Mouse (Mus musculus) olfactory bulb, adult 2 months (tissue): ENCODE data around the gene Lyrm2. TPM values are rescaled to one million over a fixed set of nuclear protein-coding genes. Genes with fewer than 3 reads are reported as not detected.

Experiments used
- H3K27ac ChIP-seq: fragments of 200-500 bp; 2 replicates; pipeline ENCODE4 v1.5.1; 2012; ENCODE audit warnings: low read depth, low read length; ENCODE audit not compliant: insufficient read depth
- H3K4me1 ChIP-seq: fragments of 200-500 bp; 2 replicates; pipeline ENCODE4 v1.6.1; 2012; ENCODE audit warnings: low read length; ENCODE audit not compliant: control insufficient read depth, insufficient read depth
- H3K4me3 ChIP-seq: fragments of 200-500 bp; 2 replicates; pipeline ENCODE4 v1.5.1; 2012; ENCODE audit warnings: mild to moderate bottlenecking, low read depth, low read length, moderate library complexity; ENCODE audit not compliant: insufficient read depth
- CTCF ChIP-seq: fragments of 200-500 bp; IDR thresholded peaks from 2 replicates; pipeline ENCODE4 v1.5.1; 2012; ENCODE audit warnings: low read depth, mild to moderate bottlenecking, low read length, moderate library complexity; ENCODE audit not compliant: insufficient read depth
- POLR2A ChIP-seq: fragments of 200-500 bp; IDR thresholded peaks from 2 replicates; pipeline ENCODE4 v1.6.1; 2012; ENCODE audit warnings: mild to moderate bottlenecking, low read depth, low read length, moderate library complexity; ENCODE audit not compliant: insufficient read depth
- WGBS: fragments of 180-500 bp; shearing (Covaris S2); methylation state at CpG from one replicate; pipeline ENCODE4 v1.1.7; 2018; 5-methylcytosine and 5-hydroxymethylcytosine counted together
- polyA plus RNA-seq: library from polyadenylated mRNA; stranded (reverse); fragments of >200 nt; gene quantifications from 2 replicates; pipeline ENCODE4 v1.2.4, GENCODE M21; 2012; ENCODE audit warnings: low replicate concordance; ENCODE audit not compliant: missing spikeins, insufficient read depth, insufficient read length

The Lyrm2 gene
- polyA plus RNA-seq = not detected in 2 replicates

GRCm38 (mm10) chr4:32799966-32800576 is at the start of gene Lyrm2:
Gene Lyrm2, plus strand, starts transcription at chr4:32800253.
- H3K27ac ChIP-seq = peak within 1 kb of the TSS; percentile 82
- peak; percentile 60 for TF ChIP-seq POLR2A
- TF ChIP-seq CTCF = no peak
- WGBS = under 1% methylated on average over 53 of the region's 53 CpGs

GRCm38 (mm10) chr4:32750711-32751110 is 49.3 kb upstream of the Lyrm2 start:
- H3K27ac ChIP-seq = no peak overlapping the region
- H3K4me3 ChIP-seq = no peak overlapping the region
- TF ChIP-seq POLR2A (no peak), CTCF (no peak)
- WGBS = 72% methylated on average over 1 of the region's 1 CpGs
- no peaks in the 10 kb centered on the region for H3K4me1 ChIP-seq

More at GRCm38 (mm10) chr4:32799966-32800576, at the start of gene Lyrm2:
- H3K4me3 ChIP-seq = peak within 1 kb of the TSS; percentile 63
- 0 out of 2 replicates have a peak, but pooled peaks cover 2% of the 10 kb centered on the region for H3K4me1 ChIP-seq

GRCm38 (mm10) chr4:32757430-32757829 is 42.6 kb upstream of the Lyrm2 start:
- no peak overlapping the region for H3K27ac ChIP-seq
- no peak for TF ChIP-seq CTCF
- H3K4me1 ChIP-seq = no peaks in the 10 kb centered on the region
- H3K4me3 ChIP-seq = no peak overlapping the region
- WGBS = 84% methylated on average over 2 of the region's 2 CpGs

- TF ChIP-seq CTCF = no peak
- TF ChIP-seq POLR2A = no peak
- 58% methylated on average over 7 of the region's 7 CpGs for WGBS
- Histone ChIP-seq H3K4me1 (no peaks in the 10 kb centered on the region), H3K27ac (no peak overlapping the region), H3K4me3 (no peak overlapping the region)
Measured at GRCm38 (mm10) chr4:32767471-32767870, 32.6 kb upstream of the Lyrm2 start.

GRCm38 (mm10) chr4:32768046-32768445 is 32.0 kb upstream of the Lyrm2 start:
- Histone ChIP-seq H3K4me1 (no peaks in the 10 kb centered on the region), H3K27ac (no peak overlapping the region), H3K4me3 (no peak overlapping the region)
- 82% methylated on average over 10 of the region's 10 CpGs for WGBS
- TF ChIP-seq CTCF = no peak
- no peak for TF ChIP-seq POLR2A

- no peak overlapping the region for H3K27ac ChIP-seq
- H3K4me3 ChIP-seq = no peak overlapping the region
- no peak for TF ChIP-seq CTCF
- TF ChIP-seq POLR2A = no peak
- no peaks in the 10 kb centered on the region for H3K4me1 ChIP-seq
- 95% methylated on average over 7 of the region's 7 CpGs for WGBS
Measured at GRCm38 (mm10) chr4:32770284-32770810, 29.7 kb upstream of the Lyrm2 start.

- 93% methylated on average over 4 of the region's 4 CpGs for WGBS
- Histone ChIP-seq H3K4me1 (no peaks in the 10 kb centered on the region), H3K27ac (no peak overlapping the region), H3K4me3 (no peak overlapping the region)
- no peak for TF ChIP-seq POLR2A
- no peak for TF ChIP-seq CTCF
Measured at GRCm38 (mm10) chr4:32779996-32780395, 20.1 kb upstream of the Lyrm2 start.

- TF ChIP-seq POLR2A = no peak
- no peak for TF ChIP-seq CTCF
- 87% methylated on average over 1 of the region's 1 CpGs for WGBS
- Histone ChIP-seq H3K4me3 (no peak overlapping the region), H3K4me1 (no peaks in the 10 kb centered on the region), H3K27ac (no peak overlapping the region)
Measured at GRCm38 (mm10) chr4:32787110-32787509, 12.9 kb upstream of the Lyrm2 start.

- WGBS = 93% methylated on average over 4 of the region's 4 CpGs
- Histone ChIP-seq H3K4me3 (no peak overlapping the region), H3K4me1 (no peaks in the 10 kb centered on the region), H3K27ac (no peak overlapping the region)
- TF ChIP-seq POLR2A = no peak
- no peak for TF ChIP-seq CTCF
Measured at GRCm38 (mm10) chr4:32789020-32789419, 11.0 kb upstream of the Lyrm2 start.
